Mouse (Mus musculus): ENCODE data around the gene Ube2a. TPM values are rescaled to one million over a fixed set of nuclear protein-coding genes. Genes with fewer than 3 reads are reported as not detected.
A peak's percentile ranks its signal among the peaks of the same experiment; 100 is the strongest.
"Not testable (repeated sequence)": the region's sequence is repeated elsewhere in the genome, so short reads cannot be mapped to it uniquely, and the experiment has no call there.

Gene Ube2a
- polyA plus RNA-seq, 1 experiment = 21.8 TPM

DNA sequence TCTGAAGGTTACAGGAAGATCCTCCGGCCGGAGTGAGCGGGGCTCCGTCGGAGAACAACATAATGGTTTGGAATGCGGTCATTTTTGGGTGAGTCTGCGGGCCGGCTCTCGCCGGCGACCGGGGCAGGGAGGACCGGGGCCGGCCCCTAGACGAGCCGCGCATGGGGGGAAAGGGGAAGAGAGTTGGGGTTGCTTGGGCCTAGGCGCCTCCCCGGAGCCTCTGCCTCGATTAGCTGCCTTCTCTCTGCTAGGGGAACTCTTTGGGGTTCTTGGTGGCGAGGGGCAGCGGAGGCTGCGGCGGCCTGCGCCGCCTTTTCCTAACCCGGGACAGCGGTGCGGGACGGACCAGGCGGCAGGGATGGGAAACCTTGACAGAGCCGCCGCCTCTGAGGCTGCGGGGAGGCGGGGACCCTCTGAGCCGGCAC is 1.0 kb downstream of the Ube2a start:
- H3K4me1 ChIP-seq (ENCODE audit: control insufficient read depth) = peaks cover 14% of the 10 kb centered on the region
- no peak for TF ChIP-seq GATA1 (IDR thresholded peaks at IDR 0.05; ENCODE audit: low read length)
- no peak for TF ChIP-seq TAL1 (IDR thresholded peaks at IDR 0.05; ENCODE audit: low read length)

GRCm38 (mm10) chrX:36884719-36885118 is 11.0 kb downstream of the Ube2a start:
- Histone ChIP-seq H3K36me3 (ENCODE audit: control insufficient read depth) (peaks cover 52% of the 10 kb centered on the region), H3K27me3 (ENCODE audit: control insufficient read depth) (no peaks in the 10 kb centered on the region), H3K4me3 (replicated peaks) (no peak overlapping the region), H3K4me1 (ENCODE audit: control insufficient read depth) (no peaks in the 10 kb centered on the region), H3K9me3 (ENCODE audit: control insufficient read depth, low read length) (peaks cover 4% of the 10 kb centered on the region)
- TF ChIP-seq GATA1 (IDR thresholded peaks at IDR 0.05; ENCODE audit: low read length) = no peak

More for the DNA sequence above, 1.0 kb downstream of the Ube2a start:
- Histone ChIP-seq H3K36me3 (ENCODE audit: control insufficient read depth) (peaks cover 19% of the 10 kb centered on the region), H3K9me3 (ENCODE audit: control insufficient read depth, low read length) (peaks cover 4% of the 10 kb centered on the region; the same call in 1 of the 2 replicates), H3K27me3 (ENCODE audit: control insufficient read depth) (no peaks in the 10 kb centered on the region), H3K4me3 (replicated peaks) (peak overlapping the region; percentile 90)

DNA sequence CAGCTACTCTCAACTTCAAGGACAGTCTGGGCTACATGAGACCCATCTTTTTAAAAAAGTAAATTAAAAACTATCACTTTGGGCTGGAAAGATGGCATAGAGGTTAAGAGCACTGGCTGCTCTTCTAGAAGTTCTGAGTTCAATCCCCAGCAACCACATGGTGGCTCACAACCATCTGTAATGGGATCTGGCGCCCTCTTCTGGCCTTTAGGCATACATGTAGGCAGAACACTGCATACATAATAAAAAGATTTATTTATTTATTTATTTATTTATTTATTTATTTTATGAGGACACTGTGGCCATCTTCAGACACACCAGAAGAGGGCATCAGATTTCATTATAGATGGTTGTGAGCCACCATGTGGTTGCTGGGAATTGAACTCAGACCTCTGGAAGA is 25.2 kb downstream of the Ube2a start:
- not testable (repeated sequence) for H3K4me3 ChIP-seq (replicated peaks); H3K4me1 ChIP-seq (ENCODE audit: control insufficient read depth); H3K36me3 ChIP-seq (ENCODE audit: control insufficient read depth); H3K9me3 ChIP-seq (ENCODE audit: control insufficient read depth, low read length); H3K27me3 ChIP-seq (ENCODE audit: control insufficient read depth)

DNA sequence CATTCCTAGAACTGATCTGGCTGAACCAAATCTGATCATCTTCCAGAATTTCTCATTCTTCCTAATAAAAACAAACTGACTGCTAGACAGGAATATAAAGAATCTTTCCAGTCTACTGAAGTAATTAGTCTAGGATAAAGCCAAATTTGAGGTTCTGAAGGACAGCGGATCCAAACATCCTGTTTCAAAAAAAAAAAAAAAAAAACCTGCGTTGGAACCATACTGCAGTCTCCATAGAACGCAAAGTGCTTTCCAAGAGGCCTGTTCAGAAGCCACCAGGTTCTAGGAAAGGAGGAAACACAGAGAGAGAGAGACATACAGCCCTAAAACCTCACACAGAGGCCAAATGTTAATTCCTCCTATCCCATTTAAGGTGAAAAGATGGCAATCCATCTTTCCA is 28.0 kb downstream of the Ube2a start:
- peak overlapping the region; percentile 75 for H3K4me3 ChIP-seq (replicated peaks)
- no peaks in the 10 kb centered on the region for H3K36me3 ChIP-seq (ENCODE audit: control insufficient read depth)
- TF ChIP-seq TAL1 (IDR thresholded peaks at IDR 0.05; ENCODE audit: low read length) (no peak), GATA1 (IDR thresholded peaks at IDR 0.05; ENCODE audit: low read length) (no peak)
- H3K4me1 ChIP-seq (ENCODE audit: control insufficient read depth) = peaks cover 12% of the 10 kb centered on the region
- H3K9me3 ChIP-seq (ENCODE audit: control insufficient read depth, low read length) = no peaks in the 10 kb centered on the region
- H3K27me3 ChIP-seq (ENCODE audit: control insufficient read depth) = peaks cover 5% of the 10 kb centered on the region

- Histone ChIP-seq H3K36me3 (ENCODE audit: control insufficient read depth) (no peaks in the 10 kb centered on the region), H3K4me1 (ENCODE audit: control insufficient read depth) (peaks cover 12% of the 10 kb centered on the region), H3K27me3 (ENCODE audit: control insufficient read depth) (peaks cover 7% of the 10 kb centered on the region), H3K9me3 (ENCODE audit: control insufficient read depth, low read length) (no peaks in the 10 kb centered on the region), H3K4me3 (replicated peaks) (peak within 1 kb of the TSS; percentile 75)
- no peak for TF ChIP-seq TAL1 (IDR thresholded peaks at IDR 0.05; ENCODE audit: low read length)
These were observed 28.8 kb downstream of the Ube2a start, which contains the start of gene Nkrf for GRCm38 (mm10) chrX:36902321-36903114. Gene Nkrf, minus strand, starts transcription at chrX:36902899.

GRCm38 (mm10) chrX:36903115-36903768 is 29.5 kb downstream of the Ube2a start:
- Histone ChIP-seq H3K4me1 (ENCODE audit: control insufficient read depth) (peaks cover 12% of the 10 kb centered on the region), H3K4me3 (replicated peaks) (peak overlapping the region; percentile 75), H3K27me3 (ENCODE audit: control insufficient read depth) (peaks cover 7% of the 10 kb centered on the region), H3K9me3 (ENCODE audit: control insufficient read depth, low read length) (no peaks in the 10 kb centered on the region), H3K36me3 (ENCODE audit: control insufficient read depth) (no peaks in the 10 kb centered on the region)
- no peak for TF ChIP-seq TAL1 (IDR thresholded peaks at IDR 0.05; ENCODE audit: low read length)
- TF ChIP-seq GATA1 (IDR thresholded peaks at IDR 0.05; ENCODE audit: low read length) = no peak

DNA sequence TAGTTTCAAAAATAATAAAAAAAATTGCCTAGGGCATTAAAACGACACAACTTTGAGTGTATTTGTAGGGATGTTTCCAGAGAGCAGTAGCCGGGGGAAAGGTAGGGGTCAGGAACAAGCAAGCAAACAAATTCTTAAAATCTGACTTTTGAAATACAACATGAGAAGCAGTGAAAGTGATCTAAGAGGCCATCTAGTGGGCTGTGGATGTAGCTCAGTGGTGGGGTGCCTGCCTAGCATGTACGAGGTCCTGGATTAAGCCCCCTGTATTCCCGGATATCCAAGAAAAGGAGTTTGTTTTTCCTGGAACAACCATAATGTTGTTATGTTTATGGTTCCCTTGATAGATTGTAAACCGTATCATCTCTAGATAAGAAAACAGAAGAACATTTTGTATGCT is 32.8 kb downstream of the Ube2a start:
- peaks cover 7% of the 10 kb centered on the region for H3K27me3 ChIP-seq (ENCODE audit: control insufficient read depth)
- H3K36me3 ChIP-seq (ENCODE audit: control insufficient read depth) = no peaks in the 10 kb centered on the region
- H3K9me3 ChIP-seq (ENCODE audit: control insufficient read depth, low read length) = no peaks in the 10 kb centered on the region
- H3K4me1 ChIP-seq (ENCODE audit: control insufficient read depth) = peaks cover 12% of the 10 kb centered on the region
- H3K4me3 ChIP-seq (replicated peaks) = no peak overlapping the region
- no peak for TF ChIP-seq TAL1 (IDR thresholded peaks at IDR 0.05; ENCODE audit: low read length)

DNA sequence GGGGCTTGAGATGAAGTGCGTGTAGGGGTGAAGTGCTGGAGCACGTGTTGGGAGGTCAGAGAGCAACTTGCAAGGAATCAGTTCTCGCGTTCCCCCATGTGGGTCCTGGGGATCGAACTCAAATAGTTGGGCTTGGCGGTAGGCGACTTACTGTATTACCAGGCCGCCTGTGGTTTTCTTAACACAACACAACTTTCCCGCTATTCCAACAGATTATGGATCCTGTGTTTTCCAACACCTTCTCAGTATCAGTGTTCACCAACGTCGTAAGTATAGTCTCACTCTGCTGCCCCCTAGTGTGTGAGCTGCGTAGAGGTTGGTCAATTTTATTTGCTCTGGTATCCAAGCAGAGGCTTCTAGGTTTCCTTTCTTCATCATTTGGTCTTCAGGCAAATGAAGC is 37.6 kb downstream of the Ube2a start:
- H3K4me1 ChIP-seq (ENCODE audit: control insufficient read depth) = no peaks in the 10 kb centered on the region

DNA sequence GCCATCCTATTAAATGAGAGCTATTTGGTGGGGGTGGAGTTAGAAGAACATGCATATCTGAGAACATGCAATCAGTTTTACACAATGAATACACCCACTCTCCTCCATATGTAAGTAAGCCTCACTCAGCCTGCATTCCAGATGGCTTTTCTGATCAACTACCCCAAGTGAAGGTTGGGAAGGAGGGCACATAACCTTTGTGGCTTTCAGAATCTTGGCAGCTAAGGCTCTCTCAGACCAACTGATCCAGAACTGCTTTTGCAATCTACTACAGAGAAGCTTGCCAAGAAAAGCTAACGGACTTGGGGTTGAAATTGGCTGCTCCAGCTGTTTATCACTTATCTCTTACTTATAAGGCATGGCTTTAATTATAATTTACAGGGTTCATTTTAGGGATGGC is 44.0 kb downstream of the Ube2a start:
- Histone ChIP-seq H3K4me3 (replicated peaks) (no peak overlapping the region), H3K4me1 (ENCODE audit: control insufficient read depth) (no peaks in the 10 kb centered on the region), H3K27me3 (ENCODE audit: control insufficient read depth) (no peaks in the 10 kb centered on the region), H3K36me3 (ENCODE audit: control insufficient read depth) (no peaks in the 10 kb centered on the region), H3K9me3 (ENCODE audit: control insufficient read depth, low read length) (no peaks in the 10 kb centered on the region)
- TF ChIP-seq TAL1 (IDR thresholded peaks at IDR 0.05; ENCODE audit: low read length) (no peak), GATA1 (IDR thresholded peaks at IDR 0.05; ENCODE audit: low read length) (no peak)

More for the DNA sequence above, 37.6 kb downstream of the Ube2a start:
- Histone ChIP-seq H3K36me3 (ENCODE audit: control insufficient read depth) (no peaks in the 10 kb centered on the region), H3K27me3 (ENCODE audit: control insufficient read depth) (peaks cover 2% of the 10 kb centered on the region; the same call in 1 of the 2 replicates), H3K4me3 (replicated peaks) (no peak overlapping the region), H3K9me3 (ENCODE audit: control insufficient read depth, low read length) (no peaks in the 10 kb centered on the region)
- TF ChIP-seq TAL1 (IDR thresholded peaks at IDR 0.05; ENCODE audit: low read length) = no peak

All from erythroblast, embryonic 14.5 days (primary cell).